ENCODE assay signal across 8 mouse cellular contexts in genomic region chr11:86840511-86841154, GRCm38 (mm10). TPM values are rescaled to one million over a fixed set of nuclear protein-coding genes. Genes with fewer than 3 reads are reported as not detected.
DNase-seq lines count a peak whose midpoint lies in the region; ATAC-seq and TF ChIP-seq lines count a peak whose summit lies in the region.

No protein-coding gene starts in this region.

- no peak overlapping the region for H3K4me3 ChIP-seq in liver, adult 2 months (ENCODE audit: insufficient read depth, low read depth, low read length)
- H3K4me3 ChIP-seq in liver, embryonic 11.5 days (ENCODE audit: low read depth, low read length) = no peak overlapping the region
- H3K4me3 ChIP-seq in embryonic facial prominence, embryonic 14.5 days (ENCODE audit: low read depth, low read length) = no peak overlapping the region
- no peak overlapping the region for H3K4me3 ChIP-seq in heart, embryonic 13.5 days
- no peak overlapping the region for H3K4me3 ChIP-seq in kidney, embryonic 16.5 days (ENCODE audit: low read length)
- H3K4me3 ChIP-seq in midbrain, embryonic 15.5 days = no peak overlapping the region

- DNase-seq in liver, adult 2 months (ENCODE audit: extremely low read depth, low read depth, low spot score) = peak; percentile 53
- no peak for DNase-seq in liver, embryonic 11.5 days (ENCODE audit: low spot score)
- peak; percentile 87 for DNase-seq in embryonic facial prominence, embryonic 14.5 days (ENCODE audit: low spot score)

- H3K4me1 ChIP-seq in liver, adult 2 months (ENCODE audit: control insufficient read depth, insufficient read depth, low read length) = peaks cover 11% of the 10 kb centered on the region
- no peaks in the 10 kb centered on the region for H3K4me1 ChIP-seq in liver, embryonic 11.5 days (replicated peaks; ENCODE audit: control insufficient read depth, insufficient read depth, low read length)
- H3K4me1 ChIP-seq in embryonic facial prominence, embryonic 14.5 days (ENCODE audit: control insufficient read depth, insufficient read depth, low read length) = 0 out of 2 replicates have a peak, but pooled peaks cover 5% of the 10 kb centered on the region
- peaks cover 32% of the 10 kb centered on the region for H3K4me1 ChIP-seq in heart, embryonic 13.5 days
- peaks cover 23% of the 10 kb centered on the region for H3K4me1 ChIP-seq in kidney, embryonic 16.5 days (ENCODE audit: insufficient read depth, low read length)
- H3K4me1 ChIP-seq in midbrain, embryonic 15.5 days = peaks cover 20% of the 10 kb centered on the region

- H3K36me3 ChIP-seq in liver, adult 2 months (ENCODE audit: control insufficient read depth, insufficient read depth, low read length) = no peaks in the 10 kb centered on the region
- H3K36me3 ChIP-seq in liver, embryonic 11.5 days (ENCODE audit: control insufficient read depth, insufficient read depth, low read length) = no peaks in the 10 kb centered on the region
- no peaks in the 10 kb centered on the region for H3K36me3 ChIP-seq in embryonic facial prominence, embryonic 14.5 days (ENCODE audit: control insufficient read depth, insufficient read depth, low read length)
- no peaks in the 10 kb centered on the region for H3K36me3 ChIP-seq in heart, embryonic 13.5 days
- H3K36me3 ChIP-seq in kidney, embryonic 16.5 days (ENCODE audit: insufficient read depth, low read length) = no peaks in the 10 kb centered on the region
- H3K36me3 ChIP-seq in midbrain, embryonic 15.5 days (replicated peaks) = no peaks in the 10 kb centered on the region

- H3K9me3 ChIP-seq in liver, embryonic 11.5 days (ENCODE audit: control insufficient read depth, low read length) = no peaks in the 10 kb centered on the region
- no peaks in the 10 kb centered on the region for H3K9me3 ChIP-seq in embryonic facial prominence, embryonic 14.5 days (ENCODE audit: control insufficient read depth, low read length)
- no peaks in the 10 kb centered on the region for H3K9me3 ChIP-seq in heart, embryonic 13.5 days
- H3K9me3 ChIP-seq in kidney, embryonic 16.5 days (ENCODE audit: low read length) = 0 out of 2 replicates have a peak, but pooled peaks cover 2% of the 10 kb centered on the region
- no peaks in the 10 kb centered on the region for H3K9me3 ChIP-seq in midbrain, embryonic 15.5 days

- WGBS in liver, adult 2 months = 3% methylated on average over 3 of the region's 3 CpGs
- 36% methylated on average over 3 of the region's 3 CpGs for WGBS in liver, embryonic 11.5 days
- WGBS in embryonic facial prominence, embryonic 14.5 days = 13% methylated on average over 3 of the region's 3 CpGs
- WGBS in heart, embryonic 13.5 days = 3% methylated on average over 3 of the region's 3 CpGs
- 8% methylated on average over 3 of the region's 3 CpGs for WGBS in kidney, embryonic 16.5 days
- WGBS in midbrain, embryonic 15.5 days = 7% methylated on average over 3 of the region's 3 CpGs

- H3K4me2 ChIP-seq in liver, embryonic 11.5 days = no peak overlapping the region
- no peak overlapping the region for H3K4me2 ChIP-seq in embryonic facial prominence, embryonic 14.5 days (ENCODE audit: low read depth, low read length)
- no peak overlapping the region for H3K4me2 ChIP-seq in heart, embryonic 13.5 days
- H3K4me2 ChIP-seq in kidney, embryonic 16.5 days (replicated peaks; ENCODE audit: low read depth, low read length) = no peak overlapping the region
- no peak overlapping the region for H3K4me2 ChIP-seq in midbrain, embryonic 15.5 days

- no peak overlapping the region; the same call in 1 of the 2 replicates for H3K27ac ChIP-seq in liver, adult 2 months (replicated peaks; ENCODE audit: insufficient read depth, low read depth, low read length)
- H3K27ac ChIP-seq in liver, embryonic 11.5 days (ENCODE audit: low read depth, low read length) = no peak overlapping the region
- peak overlapping the region; percentile 21; the same call in 1 of the 2 replicates for H3K27ac ChIP-seq in embryonic facial prominence, embryonic 14.5 days (replicated peaks; ENCODE audit: low read depth, low read length)
- peak overlapping the region; percentile 84 for H3K27ac ChIP-seq in heart, embryonic 13.5 days (replicated peaks)
- peak overlapping the region; percentile 84 for H3K27ac ChIP-seq in kidney, embryonic 16.5 days (ENCODE audit: low read length)
- H3K27ac ChIP-seq in midbrain, embryonic 15.5 days = peak overlapping the region; percentile 61

- no peak overlapping the region for H3K9ac ChIP-seq in liver, adult 2 months (ENCODE audit: low read depth, low read length)
- H3K9ac ChIP-seq in liver, embryonic 11.5 days (ENCODE audit: low read depth, low read length) = no peak overlapping the region
- no peak overlapping the region for H3K9ac ChIP-seq in embryonic facial prominence, embryonic 14.5 days (ENCODE audit: low read depth, low read length)
- no peak overlapping the region; the same call in 1 of the 2 replicates for H3K9ac ChIP-seq in heart, embryonic 13.5 days
- H3K9ac ChIP-seq in kidney, embryonic 16.5 days (replicated peaks; ENCODE audit: low read length) = no peak overlapping the region
- no peak overlapping the region for H3K9ac ChIP-seq in midbrain, embryonic 15.5 days

- H3K79me2 ChIP-seq in liver, adult 2 months (ENCODE audit: control insufficient read depth, insufficient read depth, low read length) = no peaks in the 10 kb centered on the region

- no peaks in the 10 kb centered on the region for H3K27me3 ChIP-seq in liver, adult 2 months (ENCODE audit: control insufficient read depth, insufficient read depth, low read length)
- H3K27me3 ChIP-seq in liver, embryonic 11.5 days (replicated peaks; ENCODE audit: control insufficient read depth, insufficient read depth, low read length) = no peaks in the 10 kb centered on the region
- no peaks in the 10 kb centered on the region for H3K27me3 ChIP-seq in embryonic facial prominence, embryonic 14.5 days (replicated peaks; ENCODE audit: control insufficient read depth, insufficient read depth, low read length)
- no peaks in the 10 kb centered on the region for H3K27me3 ChIP-seq in heart, embryonic 13.5 days (replicated peaks)
- H3K27me3 ChIP-seq in kidney, embryonic 16.5 days (ENCODE audit: insufficient read depth, low read length) = no peaks in the 10 kb centered on the region
- no peaks in the 10 kb centered on the region for H3K27me3 ChIP-seq in midbrain, embryonic 15.5 days (replicated peaks)

- ATAC-seq in liver, embryonic 11.5 days (replicated peaks; ENCODE audit: low FRiP score) = no peak
- ATAC-seq in embryonic facial prominence, embryonic 14.5 days (ENCODE audit: low read depth) = no peak
- ATAC-seq in heart, embryonic 13.5 days (ENCODE audit: extremely low read depth, insufficient number of reproducible peaks, low FRiP score, low TSS enrichment) = no peak; the same call in 1 of the 2 replicates
- peak; percentile 83 for ATAC-seq in kidney, embryonic 16.5 days (ENCODE audit: low FRiP score, low TSS enrichment)
- ATAC-seq in midbrain, embryonic 15.5 days (replicated peaks) = no peak
- ATAC-seq in activated CD4-positive, CD25-positive, alpha-beta regulatory T cell, adult 4 months = no peak
- no peak for ATAC-seq in monocyte, adult 5-6 weeks (replicated peaks; ENCODE audit: insufficient number of reproducible peaks, low FRiP score, low TSS enrichment, poor library complexity, severe bottlenecking)

- TF ChIP-seq CTCF in liver, adult 2 months (IDR thresholded peaks at IDR 0.05; ENCODE audit: low read depth, low read length) = no peak

- no peak for TF ChIP-seq POLR2A in liver, adult 2 months (IDR thresholded peaks at IDR 0.05; ENCODE audit: extremely low read depth, insufficient read depth, low read length)

RNA-seq across cellular contexts. Expression of gene Dhx40, which starts 33.1 kb away (rescaled TPM):
- total RNA-seq in liver, adult 2 months (2014; rRNA removed) = 28.6 and 28.9 TPM in 2 replicates
- polyA plus RNA-seq in liver, adult 2 months (2012; rRNA removed) = 3.4 and 3.5 TPM in 2 replicates
- 15.4 and 16.4 TPM in 2 replicates for polyA plus RNA-seq in liver, embryonic 11.5 days (2014; fragmentation: Nextera tagmentation; extraction: Ambion mirVana)
- polyA plus RNA-seq in embryonic facial prominence, embryonic 14.5 days (2014; fragmentation: Nextera tagmentation; extraction: Ambion mirVana) = 19.9 and 21.8 TPM in 2 replicates
- 13.5 and 14.0 TPM in 2 replicates for polyA plus RNA-seq in heart, embryonic 13.5 days (2015; fragmentation: Nextera tagmentation; extraction: Ambion mirVana)
- 37.8 and 38.4 TPM in 2 replicates for polyA plus RNA-seq in kidney, embryonic 16.5 days (2015; fragmentation: Nextera tagmentation; extraction: Ambion mirVana)
- 21.7 and 22.6 TPM in 2 replicates for polyA plus RNA-seq in midbrain, embryonic 15.5 days (2015; fragmentation: Nextera tagmentation; extraction: Ambion mirVana)
- 10 to 100 TPM; 20.1 TPM for polyA plus RNA-seq in activated CD4-positive, CD25-positive, alpha-beta regulatory T cell, adult 4 months (2017; shearing (Covaris generic))
- total RNA-seq in monocyte, adult 5-6 weeks (2017) = 67.6 to 151 TPM (median 147 TPM) in 3 replicates

Comparison
In these comparisons a context has a peak if more than half of its experiments do, and no peak if none do; other contexts are left out.
1. H3K27ac ChIP-seq: peak in embryonic facial prominence, embryonic 14.5 days (single experiment), heart, embryonic 13.5 days (single experiment), kidney, embryonic 16.5 days (single experiment) and midbrain, embryonic 15.5 days (single experiment); none in liver, adult 2 months (single experiment) and liver, embryonic 11.5 days (single experiment).